Mouse (Mus musculus) small intestine, adult 2 months (tissue): ENCODE data around the gene Reln. TPM values are rescaled to one million over a fixed set of nuclear protein-coding genes. Genes with fewer than 3 reads are reported as not detected.

Experiments used
- H3K27ac ChIP-seq: fragments of 200-500 bp; 2 replicates; pipeline ENCODE4 v1.5.1; 2012; ENCODE audit warnings: low read depth, low read length, control low read depth, inconsistent platforms; ENCODE audit not compliant: insufficient read depth
- H3K27me3 ChIP-seq: fragments of 200-500 bp; 2 replicates; pipeline ENCODE4 v1.6.1; 2012; ENCODE audit warnings: mild to moderate bottlenecking, moderate library complexity, low read length, inconsistent platforms; ENCODE audit not compliant: control insufficient read depth, insufficient read depth
- H3K36me3 ChIP-seq: fragments of 200-500 bp; 2 replicates; pipeline ENCODE4 v1.6.1; 2012; ENCODE audit warnings: mild to moderate bottlenecking, low read length, control low read depth, inconsistent platforms; ENCODE audit not compliant: control insufficient read depth, insufficient read depth
- H3K4me1 ChIP-seq: fragments of 200-500 bp; 2 replicates; pipeline ENCODE4 v1.6.1; 2012; ENCODE audit warnings: low read length, inconsistent platforms, mixed read lengths; ENCODE audit not compliant: control insufficient read depth, insufficient read depth, insufficient read length
- H3K4me3 ChIP-seq: fragments of 200-500 bp; 2 replicates; pipeline ENCODE4 v1.5.1; 2012; ENCODE audit warnings: low read depth, mild to moderate bottlenecking, control low read depth, inconsistent platforms, low read length, moderate library complexity
- CTCF ChIP-seq: fragments of 200-500 bp; IDR thresholded peaks from 2 replicates; pipeline ENCODE4 v1.5.1; 2012; ENCODE audit warnings: low read depth, mild to moderate bottlenecking, control low read depth, inconsistent platforms, low read length, moderate library complexity, mixed read lengths; ENCODE audit not compliant: insufficient replicate concordance, insufficient read length; ENCODE audit errors: extremely low read depth
- POLR2A ChIP-seq: fragments of 200-500 bp; IDR thresholded peaks from 2 replicates; pipeline ENCODE4 v1.6.1; 2012; ENCODE audit warnings: low read depth, mild to moderate bottlenecking, control low read depth, inconsistent platforms, low read length, moderate library complexity
- WGBS: fragments of 180-500 bp; shearing (Covaris S2); methylation state at CpG from one replicate; pipeline ENCODE4 v1.1.7; 2018; 5-methylcytosine and 5-hydroxymethylcytosine counted together
- polyA plus RNA-seq: library from polyadenylated mRNA; depleted of rRNA; stranded (reverse); fragments of >200 nt; gene quantifications from 2 replicates; pipeline ENCODE4 v1.2.3, GENCODE M21; 2012

Gene Reln
- polyA plus RNA-seq, 1 experiment, result 15.3 TPM

- TF ChIP-seq CTCF, result no peak
- H3K36me3 ChIP-seq, result no peaks in the 10 kb centered on the region
- H3K27me3 ChIP-seq, result no peaks in the 10 kb centered on the region
- H3K27ac ChIP-seq, result no peak overlapping the region
- H3K4me1 ChIP-seq, result no peaks in the 10 kb centered on the region
- H3K4me3 ChIP-seq, result no peak overlapping the region
- WGBS, result 87% methylated on average over 3 of the region's 3 CpGs
Measured at GRCm38 (mm10) chr5:21894168-21894567, 450.3 kb downstream of the Reln start.

GRCm38 (mm10) chr5:21866750-21867149 is 477.8 kb downstream of the Reln start:
- Histone ChIP-seq H3K36me3 (no peaks in the 10 kb centered on the region), H3K27ac (no peak overlapping the region), H3K27me3 (peaks cover 8% of the 10 kb centered on the region; the same call in 1 of the 2 replicates), H3K4me3 (no peak overlapping the region), H3K4me1 (no peaks in the 10 kb centered on the region)
- WGBS, result 52% methylated on average over 8 of the region's 8 CpGs
- TF ChIP-seq CTCF, result no peak
- no peak for TF ChIP-seq POLR2A

- Histone ChIP-seq H3K27me3 (peaks cover 8% of the 10 kb centered on the region; the same call in 1 of the 2 replicates), H3K36me3 (no peaks in the 10 kb centered on the region), H3K4me3 (no peak overlapping the region), H3K27ac (no peak overlapping the region), H3K4me1 (no peaks in the 10 kb centered on the region)
- no peak for TF ChIP-seq POLR2A
- no peak for TF ChIP-seq CTCF
- WGBS, result 14% methylated on average over 6 of the region's 6 CpGs
Measured at GRCm38 (mm10) chr5:21866311-21866712, 478.2 kb downstream of the Reln start.

- peaks cover 8% of the 10 kb centered on the region; the same call in 1 of the 2 replicates for H3K27me3 ChIP-seq
- H3K36me3 ChIP-seq, result no peaks in the 10 kb centered on the region
- TF ChIP-seq CTCF, result no peak
- no peak for TF ChIP-seq POLR2A
- 3% methylated on average over 29 of the region's 29 CpGs for WGBS
- no peak within 1 kb of the TSS for H3K4me3 ChIP-seq
- no peaks in the 10 kb centered on the region for H3K4me1 ChIP-seq
- H3K27ac ChIP-seq, result no peak within 1 kb of the TSS
Measured at GRCm38 (mm10) chr5:21865346-21866107, 479.0 kb downstream of the Reln start, which contains the start of gene Slc26a5. TSS of gene Slc26a5 (minus strand) at chr5:21865604.

- Histone ChIP-seq H3K27ac (no peak overlapping the region), H3K4me3 (no peak overlapping the region), H3K27me3 (no peaks in the 10 kb centered on the region), H3K36me3 (no peaks in the 10 kb centered on the region), H3K4me1 (no peaks in the 10 kb centered on the region)
- no peak for TF ChIP-seq CTCF
- no peak for TF ChIP-seq POLR2A
- WGBS, result 79% methylated on average over 7 of the region's 7 CpGs
Measured at GRCm38 (mm10) chr5:21858653-21859052, 485.8 kb downstream of the Reln start.

- Histone ChIP-seq H3K4me3 (no peak overlapping the region), H3K27ac (no peak overlapping the region), H3K27me3 (no peaks in the 10 kb centered on the region), H3K4me1 (no peaks in the 10 kb centered on the region), H3K36me3 (no peaks in the 10 kb centered on the region)
- 41% methylated on average over 10 of the region's 10 CpGs for WGBS
- TF ChIP-seq POLR2A (no peak), CTCF (no peak)
Measured at GRCm38 (mm10) chr5:21851679-21852340, 492.7 kb downstream of the Reln start.

GRCm38 (mm10) chr5:21847438-21847837 is 497.1 kb downstream of the Reln start:
- Histone ChIP-seq H3K36me3 (no peaks in the 10 kb centered on the region), H3K27ac (no peak overlapping the region), H3K27me3 (no peaks in the 10 kb centered on the region), H3K4me3 (no peak overlapping the region), H3K4me1 (no peaks in the 10 kb centered on the region)
- 22% methylated on average over 6 of the region's 6 CpGs for WGBS
- no peak for TF ChIP-seq POLR2A
- no peak for TF ChIP-seq CTCF
